Mouse (Mus musculus) intestine, postnatal 0 days (tissue): ENCODE measurements around the gene Tm4sf20. TPM values are rescaled to one million over a fixed set of nuclear protein-coding genes. Genes with fewer than 3 reads are reported as not detected.

Experiments
- ATAC-seq: fragments of 200-750 bp; cut with Nextera tagmentation; 2 replicates; pipeline ENCODE4 v1.8.0; 2017; ENCODE audit warnings: mild to moderate bottlenecking, moderate TSS enrichment, moderate library complexity
- H3K27ac ChIP-seq: fragments of 300-500 bp; sonication (generic); 2 replicates; pipeline ENCODE4 v1.5.1; 2014; ENCODE audit warnings: mild to moderate bottlenecking, low read depth, low read length, moderate library complexity
- H3K27me3 ChIP-seq: fragments of 300-500 bp; sonication (generic); replicated peaks from 2 replicates; pipeline ENCODE4 v1.6.1; 2014; ENCODE audit warnings: low read length, mixed read lengths; ENCODE audit not compliant: control insufficient read depth, insufficient read depth
- H3K36me3 ChIP-seq: fragments of 300-500 bp; sonication (generic); 2 replicates; pipeline ENCODE4 v1.6.1; 2014; ENCODE audit warnings: mild to moderate bottlenecking, moderate library complexity; ENCODE audit not compliant: control insufficient read depth, insufficient read depth
- H3K4me1 ChIP-seq: fragments of 300-500 bp; sonication (generic); replicated peaks from 2 replicates; pipeline ENCODE4 v1.6.1; 2014; ENCODE audit warnings: antibody characterized with exemption, low read length, mixed read lengths; ENCODE audit not compliant: control insufficient read depth, insufficient read depth
- H3K4me2 ChIP-seq: fragments of 300-500 bp; sonication (generic); replicated peaks from 2 replicates; pipeline ENCODE4 v1.6.1; 2014; ENCODE audit warnings: low read depth, mild to moderate bottlenecking, moderate library complexity
- H3K4me3 ChIP-seq: fragments of 300-500 bp; sonication (generic); 2 replicates; pipeline ENCODE4 v1.5.1; 2014; ENCODE audit warnings: low read depth, low read length
- H3K9ac ChIP-seq: fragments of 300-500 bp; sonication (generic); 2 replicates; pipeline ENCODE4 v1.6.1; 2014; ENCODE audit warnings: mild to moderate bottlenecking, low read depth, low read length
- H3K9me3 ChIP-seq: fragments of 300-500 bp; sonication (generic); 2 replicates; pipeline ENCODE4 v1.6.1; 2016; ENCODE audit warnings: mixed run types; ENCODE audit not compliant: control insufficient read depth
- CTCF ChIP-seq: sonication (generic); IDR thresholded peaks from 2 replicates; pipeline ENCODE4 v1.5.1; 2016; ENCODE audit warnings: low read depth, mild to moderate bottlenecking, control low read depth, antibody characterized with exemption, moderate library complexity
- WGBS: fragments of 180-500 bp; shearing (Covaris S2); extraction: QIAGEN DNeasy Blood & Tissue Kit; methylation state at CpG from one replicate; pipeline ENCODE4 v1.1.7; 2014; 5-methylcytosine and 5-hydroxymethylcytosine counted together
- polyA plus RNA-seq: library from polyadenylated mRNA; unstranded; fragments of >200 nt; fragmentation: Nextera tagmentation; extraction: Ambion mirVana; gene quantifications from 2 replicates; pipeline ENCODE4 v1.2.1, GENCODE M21; 2015

Tm4sf20 gene
- polyA plus RNA-seq: 760 and 763 TPM in 2 replicates

GRCm38 (mm10) chr1:82768269-82768668 is at the start of gene Tm4sf20:
Gene Tm4sf20, minus strand, starts transcription at chr1:82768461.
- no peaks in the 10 kb centered on the region for H3K4me1 ChIP-seq
- no peaks in the 10 kb centered on the region; the same call in 1 of the 2 replicates for H3K36me3 ChIP-seq
- no peaks in the 10 kb centered on the region for H3K27me3 ChIP-seq
- peak within 1 kb of the TSS; percentile 91 for H3K27ac ChIP-seq
- no peak for TF ChIP-seq CTCF
- WGBS: 25% methylated on average over 5 of the region's 5 CpGs
- peak within 1 kb of the TSS; percentile 58 for H3K9ac ChIP-seq
- H3K4me3 ChIP-seq: peak within 1 kb of the TSS; percentile 43
- H3K9me3 ChIP-seq: no peaks in the 10 kb centered on the region
- peak within 1 kb of the TSS; percentile 62 for H3K4me2 ChIP-seq
- ATAC-seq: peak; percentile 65

- TF ChIP-seq CTCF: no peak
- H3K4me3 ChIP-seq: no peak overlapping the region
- H3K27ac ChIP-seq: peak overlapping the region; percentile 84
- H3K4me1 ChIP-seq: peaks cover 3% of the 10 kb centered on the region
- ATAC-seq: peak; percentile 98
- 38% methylated on average over 17 of the region's 17 CpGs for WGBS
- no peaks in the 10 kb centered on the region for H3K36me3 ChIP-seq
- H3K4me2 ChIP-seq: peak overlapping the region; percentile 3; the same call in 1 of the 2 replicates
- H3K27me3 ChIP-seq: no peaks in the 10 kb centered on the region
- no peak overlapping the region for H3K9ac ChIP-seq
- H3K9me3 ChIP-seq: no peaks in the 10 kb centered on the region
Measured at GRCm38 (mm10) chr1:82815941-82816716, 47.9 kb upstream of the Tm4sf20 start.

DNA sequence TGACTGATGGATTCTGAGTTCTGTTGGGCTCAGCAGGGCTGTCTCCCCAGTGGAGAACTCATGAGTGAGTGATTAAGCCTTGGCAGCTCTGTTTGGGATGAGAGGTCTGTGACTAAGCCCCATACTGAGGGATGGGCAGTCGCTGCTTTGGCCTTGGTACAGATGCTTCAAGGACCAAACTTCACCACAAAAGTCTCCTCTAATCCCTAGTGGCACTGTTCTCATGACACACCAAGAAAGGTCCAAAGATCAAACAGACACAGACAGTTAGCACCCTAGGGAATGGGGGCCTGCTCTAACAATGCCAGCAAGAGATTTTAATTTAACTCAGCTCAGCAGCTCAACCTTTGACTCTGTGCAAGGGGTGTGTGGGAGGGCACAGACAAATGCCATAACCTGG is 43.5 kb upstream of the Tm4sf20 start:
- 35% methylated on average over 1 of the region's 1 CpGs for WGBS
- no peak overlapping the region for H3K9ac ChIP-seq
- H3K9me3 ChIP-seq: no peaks in the 10 kb centered on the region
- H3K27me3 ChIP-seq: no peaks in the 10 kb centered on the region
- no peak for TF ChIP-seq CTCF
- H3K4me1 ChIP-seq: peaks cover 3% of the 10 kb centered on the region; the same call in 1 of the 2 replicates
- H3K4me2 ChIP-seq: no peak overlapping the region
- no peaks in the 10 kb centered on the region for H3K36me3 ChIP-seq
- ATAC-seq: no peak
- no peak overlapping the region for H3K4me3 ChIP-seq
- no peak overlapping the region; the same call in 1 of the 2 replicates for H3K27ac ChIP-seq

GRCm38 (mm10) chr1:82808564-82808963 is 40.3 kb upstream of the Tm4sf20 start:
- no peak for TF ChIP-seq CTCF
- no peak overlapping the region for H3K27ac ChIP-seq
- H3K9me3 ChIP-seq: no peaks in the 10 kb centered on the region
- 77% methylated on average over 3 of the region's 3 CpGs for WGBS
- H3K4me2 ChIP-seq: no peak overlapping the region
- H3K9ac ChIP-seq: no peak overlapping the region
- H3K27me3 ChIP-seq: no peaks in the 10 kb centered on the region
- H3K4me1 ChIP-seq: no peaks in the 10 kb centered on the region
- H3K4me3 ChIP-seq: no peak overlapping the region
- ATAC-seq: no peak
- no peaks in the 10 kb centered on the region for H3K36me3 ChIP-seq

DNA sequence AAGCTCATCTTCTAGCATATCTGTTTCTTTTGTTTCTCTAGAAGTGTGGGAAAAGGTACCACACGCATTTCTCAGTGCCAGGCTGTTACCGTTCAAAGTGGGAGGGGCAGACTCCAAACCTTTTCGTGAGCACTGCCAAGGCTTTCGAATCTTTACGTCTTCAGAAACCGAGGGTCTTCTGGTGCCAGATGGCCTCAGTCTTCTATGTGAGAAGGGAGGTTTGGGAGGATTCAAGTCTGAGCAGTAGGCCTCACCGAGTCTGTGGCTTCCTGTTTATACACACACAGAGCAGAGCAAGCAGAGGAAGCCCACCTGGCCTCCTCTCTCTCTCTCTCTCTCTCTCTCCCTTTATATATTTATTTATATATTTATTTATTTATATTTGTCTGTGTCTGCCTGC is 38.9 kb upstream of the Tm4sf20 start:
- no peak overlapping the region for H3K9ac ChIP-seq
- H3K9me3 ChIP-seq: no peaks in the 10 kb centered on the region
- H3K27ac ChIP-seq: no peak overlapping the region
- H3K36me3 ChIP-seq: no peaks in the 10 kb centered on the region
- 77% methylated on average over 7 of the region's 7 CpGs for WGBS
- ATAC-seq: no peak
- no peaks in the 10 kb centered on the region for H3K27me3 ChIP-seq
- no peak overlapping the region for H3K4me2 ChIP-seq
- no peaks in the 10 kb centered on the region for H3K4me1 ChIP-seq
- no peak for TF ChIP-seq CTCF
- H3K4me3 ChIP-seq: no peak overlapping the region

DNA sequence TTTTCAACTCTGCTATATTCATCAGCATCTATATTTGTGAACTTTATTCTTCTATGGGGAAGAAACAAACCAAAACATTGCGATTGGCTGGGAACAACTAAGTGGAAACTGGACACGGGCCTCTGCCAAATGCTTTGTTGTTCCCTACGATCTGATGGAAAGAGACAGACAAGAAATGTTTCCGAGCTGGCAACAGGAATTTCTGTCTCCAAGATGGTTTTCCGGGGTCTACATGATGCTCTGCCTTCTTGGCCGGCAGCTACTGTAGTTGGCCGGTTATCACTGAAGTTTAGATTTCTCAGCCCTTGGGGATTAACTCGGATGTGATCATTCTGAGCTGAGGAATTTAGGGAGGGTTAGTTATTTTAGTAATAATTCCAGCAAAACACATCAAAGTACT is 38.1 kb upstream of the Tm4sf20 start:
- ATAC-seq: no peak
- H3K9me3 ChIP-seq: no peaks in the 10 kb centered on the region
- H3K27me3 ChIP-seq: no peaks in the 10 kb centered on the region
- no peak overlapping the region for H3K27ac ChIP-seq
- H3K36me3 ChIP-seq: no peaks in the 10 kb centered on the region
- WGBS: 78% methylated on average over 8 of the region's 8 CpGs
- no peaks in the 10 kb centered on the region for H3K4me1 ChIP-seq
- no peak overlapping the region for H3K9ac ChIP-seq
- H3K4me3 ChIP-seq: no peak overlapping the region
- no peak for TF ChIP-seq CTCF
- H3K4me2 ChIP-seq: no peak overlapping the region
